Mouse (Mus musculus) pancreas, adult 10 weeks (tissue): ENCODE measurements around the gene Cntrl. TPM values are rescaled to one million over a fixed set of nuclear protein-coding genes. Genes with fewer than 3 reads are reported as not detected.

Source experiments
- polyA plus RNA-seq: library from polyadenylated mRNA; stranded (reverse); fragments of 350-450 nt; fragmentation: Illumina TruSeq; extraction: RNeasy Lipid Tissue Mini Kit (QIAGEN cat#74804); gene quantifications from one replicate; pipeline ENCODE4 v1.2.3, GENCODE M21; 2015; ENCODE audit warnings: low read depth, low replicate concordance; ENCODE audit not compliant: insufficient read depth

Cntrl gene
- 9.3 TPM for polyA plus RNA-seq

GRCm38 (mm10) chr2:35109141-35109923, at the start of gene Cntrl:
TSS of gene Cntrl (plus strand) at chr2:35109492.

GRCm38 (mm10) chr2:35061338-35061737, 48.0 kb upstream of the Cntrl start, which contains the start of gene Hc:
TSS of gene Hc (minus strand) at chr2:35061438.

GRCm38 (mm10) chr2:35101443-35101842, 7.8 kb upstream of the Cntrl start, which contains the start of gene AI182371:
TSS of gene AI182371 (minus strand) at chr2:35101543.

GRCm38 (mm10) chr2:35200898-35201668, 91.8 kb downstream of the Cntrl start, which contains the start of gene Rab14:
TSS of gene Rab14 (minus strand) at chr2:35201120.

Other genes with a start within 250 kb of the Cntrl start
- 4.3 TPM for gene Cutal, start 235.1 kb upstream of the Cntrl start, polyA plus RNA-seq
- gene Psmd5, start 234.5 kb upstream of the Cntrl start, polyA plus RNA-seq, result 7.3 TPM
- 0.44 TPM for gene Phf19, start 195.5 kb upstream of the Cntrl start, polyA plus RNA-seq
- gene Traf1, start 147.7 kb upstream of the Cntrl start, polyA plus RNA-seq, result 3.5 TPM
- gene Hc, start 48.1 kb upstream of the Cntrl start, polyA plus RNA-seq, result not detected
- gene AI182371, start 7.9 kb upstream of the Cntrl start, polyA plus RNA-seq, result 0.65 TPM
- 23.1 TPM for gene Rab14, start 91.6 kb downstream of the Cntrl start, polyA plus RNA-seq
- 449 TPM for gene Gsn, start 146.9 kb downstream of the Cntrl start, polyA plus RNA-seq
- 11.7 TPM for gene Stom, start 227.5 kb downstream of the Cntrl start, polyA plus RNA-seq